Mouse (Mus musculus) embryonic facial prominence, embryonic 14.5 days (tissue): ENCODE data around the gene Stx16. TPM values are rescaled to one million over a fixed set of nuclear protein-coding genes. Genes with fewer than 3 reads are reported as not detected.

Experiments
- ATAC-seq: fragments of 200-750 bp; cut with Nextera tagmentation; 2 replicates; pipeline ENCODE4 v1.8.0; 2017; ENCODE audit warnings: low read depth, moderate number of reproducible peaks, moderate TSS enrichment
- DNase-seq: peaks from one replicate; pipeline ENCODE4 v3.0.0-alpha.2; 2015; ENCODE audit warnings: low spot score
- H3K27ac ChIP-seq: fragments of 300-500 bp; sonication (generic); replicated peaks from 2 replicates; pipeline ENCODE4 v1.5.1; 2014; ENCODE audit warnings: low read depth, mild to moderate bottlenecking, low read length, moderate library complexity
- H3K27me3 ChIP-seq: fragments of 300-500 bp; sonication (generic); replicated peaks from 2 replicates; pipeline ENCODE4 v1.6.1; 2014; ENCODE audit warnings: low read length; ENCODE audit not compliant: control insufficient read depth, insufficient read depth
- H3K36me3 ChIP-seq: fragments of 300-500 bp; sonication (generic); 2 replicates; pipeline ENCODE4 v1.6.1; 2014; ENCODE audit warnings: low read length, mixed read lengths; ENCODE audit not compliant: control insufficient read depth, insufficient read depth
- H3K4me1 ChIP-seq: fragments of 300-500 bp; sonication (generic); 2 replicates; pipeline ENCODE4 v1.6.1; 2014; ENCODE audit warnings: antibody characterized with exemption, low read length; ENCODE audit not compliant: control insufficient read depth, insufficient read depth
- H3K4me2 ChIP-seq: fragments of 300-500 bp; sonication (generic); 2 replicates; pipeline ENCODE4 v1.6.1; 2014; ENCODE audit warnings: low read depth, mild to moderate bottlenecking, low read length, moderate library complexity, mixed read lengths
- H3K4me3 ChIP-seq: fragments of 300-500 bp; sonication (generic); 2 replicates; pipeline ENCODE4 v1.5.1; 2014; ENCODE audit warnings: low read depth, mild to moderate bottlenecking, low read length
- H3K9ac ChIP-seq: fragments of 300-500 bp; sonication (generic); 2 replicates; pipeline ENCODE4 v1.6.1; 2014; ENCODE audit warnings: low read depth, mild to moderate bottlenecking, low read length, moderate library complexity, mixed read lengths
- H3K9me3 ChIP-seq: fragments of 300-500 bp; sonication (generic); 2 replicates; pipeline ENCODE4 v1.6.1; 2016; ENCODE audit warnings: low read length; ENCODE audit not compliant: control insufficient read depth
- WGBS: fragments of 180-500 bp; shearing (Covaris S2); extraction: QIAGEN DNeasy Blood & Tissue Kit; methylation state at CpG from one replicate; pipeline ENCODE4 v1.1.7; 2014; 5-methylcytosine and 5-hydroxymethylcytosine counted together
- polyA plus RNA-seq: library from polyadenylated mRNA; unstranded; fragments of >200 nt; fragmentation: Nextera tagmentation; extraction: Ambion mirVana; gene quantifications from 2 replicates; pipeline ENCODE4 v1.2.1, GENCODE M21; 2014

Gene Stx16
- polyA plus RNA-seq, 1 experiment from 2014 or later: 9.7 TPM

DNA sequence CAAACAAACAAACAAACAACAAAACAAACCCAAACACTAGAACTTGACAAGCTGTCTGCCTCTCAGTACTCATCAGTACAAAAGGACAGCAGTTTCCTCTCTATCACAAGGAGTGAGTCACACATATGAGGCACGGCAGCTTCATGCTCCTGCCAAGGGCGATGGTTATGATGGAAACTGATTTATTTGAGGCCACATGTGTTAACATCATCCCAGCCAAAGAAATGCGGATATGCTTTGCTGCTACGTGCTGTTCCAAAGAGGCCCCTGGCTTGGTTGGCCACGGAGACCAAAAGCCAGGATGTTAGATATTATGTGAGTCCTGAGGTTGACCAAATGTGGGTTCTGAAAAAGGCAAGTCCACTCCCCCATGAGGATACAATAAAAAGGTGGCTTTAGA, 4.7 kb upstream of the Stx16 start:
- no peak overlapping the region for H3K9ac ChIP-seq
- H3K9me3 ChIP-seq: no peaks in the 10 kb centered on the region
- H3K4me2 ChIP-seq: no peak overlapping the region
- peaks cover 15% of the 10 kb centered on the region for H3K4me1 ChIP-seq
- 76% methylated on average over 5 of the region's 5 CpGs for WGBS
- no peaks in the 10 kb centered on the region for H3K36me3 ChIP-seq
- no peak for DNase-seq
- no peak overlapping the region for H3K4me3 ChIP-seq
- ATAC-seq: no peak
- no peak overlapping the region for H3K27ac ChIP-seq
- no peaks in the 10 kb centered on the region for H3K27me3 ChIP-seq

DNA sequence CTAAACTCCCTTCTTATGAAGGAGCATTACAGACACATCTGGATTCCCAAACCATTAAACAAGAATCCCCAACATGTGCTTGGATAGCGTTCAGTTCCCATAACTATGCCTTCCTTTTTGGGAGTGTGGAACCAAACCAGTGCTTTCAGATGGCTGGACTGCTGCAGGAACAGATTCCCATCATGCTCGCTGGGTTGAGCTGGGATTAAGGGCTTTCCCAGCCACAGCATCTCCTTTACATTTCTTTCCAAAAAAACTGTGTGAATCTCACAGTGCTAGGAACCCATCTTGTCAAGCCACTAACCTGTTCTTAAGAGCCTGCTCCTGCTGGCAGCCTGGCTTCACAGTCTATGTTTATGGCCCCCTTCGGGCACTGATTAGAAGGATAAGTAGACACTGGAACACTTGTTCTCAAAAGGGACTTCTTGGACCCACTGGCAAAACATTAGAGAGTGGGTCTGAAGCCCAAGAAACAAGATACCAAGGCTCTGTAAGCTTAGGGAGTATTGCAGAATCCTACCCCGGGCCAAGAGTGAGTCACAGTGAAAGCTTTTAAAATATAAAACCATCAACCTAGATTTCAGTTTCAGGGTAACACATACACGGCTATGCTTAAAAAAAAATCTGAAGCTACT, 2.8 kb upstream of the Stx16 start:
- no peaks in the 10 kb centered on the region for H3K36me3 ChIP-seq
- peak; percentile 67 for DNase-seq
- WGBS: 40% methylated on average over 5 of the region's 5 CpGs
- H3K9me3 ChIP-seq: no peaks in the 10 kb centered on the region
- no peaks in the 10 kb centered on the region for H3K27me3 ChIP-seq
- no peak for ATAC-seq
- H3K4me1 ChIP-seq: peaks cover 19% of the 10 kb centered on the region
- H3K4me3 ChIP-seq: no peak overlapping the region
- no peak overlapping the region for H3K4me2 ChIP-seq
- H3K27ac ChIP-seq: peak overlapping the region; percentile 59
- no peak overlapping the region for H3K9ac ChIP-seq

DNA sequence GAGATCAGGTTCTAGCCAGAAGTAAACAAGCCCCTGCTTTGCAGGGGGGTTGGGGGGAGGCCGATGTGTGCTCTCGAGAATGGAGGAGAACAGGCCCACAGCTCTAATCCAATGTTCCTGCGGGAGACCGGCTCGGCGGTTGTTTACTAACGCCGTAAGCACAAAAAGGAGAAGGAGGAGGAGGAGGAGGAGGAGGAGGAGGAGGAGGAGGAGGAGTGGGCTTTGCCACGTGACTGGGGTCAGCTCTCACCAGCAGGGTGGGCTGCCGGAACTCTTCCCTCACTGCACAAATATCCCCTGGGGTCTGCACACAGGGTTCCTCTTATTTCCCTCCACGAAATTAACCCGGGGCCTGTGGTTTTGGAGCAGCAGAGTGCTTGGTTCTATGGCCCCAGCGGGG, 1.5 kb upstream of the Stx16 start:
- DNase-seq: peak; percentile 70
- H3K4me2 ChIP-seq: peak overlapping the region; percentile 94
- H3K4me1 ChIP-seq: peaks cover 20% of the 10 kb centered on the region
- ATAC-seq: peak; percentile 5; the same call in 1 of the 2 replicates
- no peaks in the 10 kb centered on the region for H3K36me3 ChIP-seq
- H3K9me3 ChIP-seq: no peaks in the 10 kb centered on the region
- peak overlapping the region; percentile 79 for H3K4me3 ChIP-seq
- H3K27ac ChIP-seq: peak overlapping the region; percentile 94
- 0% methylated on average over 7 of the region's 13 CpGs for WGBS
- no peaks in the 10 kb centered on the region for H3K27me3 ChIP-seq
- peak overlapping the region; percentile 66 for H3K9ac ChIP-seq

DNA sequence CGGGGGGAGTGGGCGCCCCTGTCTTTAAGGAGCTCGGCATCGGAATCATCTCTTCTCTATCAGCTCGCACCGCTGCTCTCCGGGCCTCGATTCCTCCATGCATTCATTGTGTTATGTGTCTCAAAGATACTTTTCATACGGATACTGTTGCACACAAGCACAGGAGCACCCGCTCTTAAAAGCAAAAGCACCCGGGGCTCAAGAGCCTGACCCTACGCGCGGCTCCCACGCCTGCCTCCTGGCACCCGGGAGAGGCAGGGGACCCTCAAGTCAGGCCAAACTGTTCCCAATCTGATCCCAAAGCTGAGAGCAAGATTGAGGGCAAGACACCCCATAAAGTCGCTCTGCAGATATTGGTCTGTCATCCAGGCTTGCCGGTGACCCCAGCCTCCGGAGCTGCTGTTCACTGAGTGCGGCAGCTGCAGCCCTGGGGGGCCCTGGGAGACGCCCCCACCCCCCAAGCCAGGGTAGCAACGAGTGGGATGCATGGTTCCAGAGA, 987 bp upstream of the Stx16 start:
- H3K36me3 ChIP-seq: no peaks in the 10 kb centered on the region
- H3K4me1 ChIP-seq: peaks cover 20% of the 10 kb centered on the region
- H3K27me3 ChIP-seq: no peaks in the 10 kb centered on the region
- peak overlapping the region; percentile 94 for H3K4me2 ChIP-seq
- no peaks in the 10 kb centered on the region for H3K9me3 ChIP-seq
- peak overlapping the region; percentile 79 for H3K4me3 ChIP-seq
- peak overlapping the region; percentile 66 for H3K9ac ChIP-seq
- ATAC-seq: no peak
- H3K27ac ChIP-seq: peak overlapping the region; percentile 94
- no peak for DNase-seq
- 4% methylated on average over 20 of the region's 22 CpGs for WGBS

DNA sequence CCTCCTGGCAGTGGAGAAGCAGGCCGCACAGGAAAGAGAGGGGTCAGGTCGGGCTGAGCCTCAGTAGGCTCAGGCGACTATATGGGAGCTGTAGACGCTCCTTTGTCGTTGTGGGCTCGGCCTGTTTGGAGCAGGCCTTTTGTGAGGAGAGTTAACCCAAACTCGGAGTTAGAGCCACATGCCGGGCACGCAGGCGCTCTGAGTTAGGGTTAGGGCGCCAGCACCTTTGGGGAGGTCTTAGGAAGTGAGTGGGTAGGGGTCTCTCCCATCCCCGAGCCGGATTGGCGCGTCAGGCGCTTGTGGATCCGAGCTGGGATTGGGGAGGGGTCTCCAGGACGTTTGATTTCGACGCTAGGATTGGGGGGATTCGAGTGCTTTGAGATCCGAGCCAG, 321 bp downstream of the Stx16 start:
- WGBS: under 1% methylated on average over 22 of the region's 22 CpGs
- peaks cover 28% of the 10 kb centered on the region for H3K4me1 ChIP-seq

DNA sequence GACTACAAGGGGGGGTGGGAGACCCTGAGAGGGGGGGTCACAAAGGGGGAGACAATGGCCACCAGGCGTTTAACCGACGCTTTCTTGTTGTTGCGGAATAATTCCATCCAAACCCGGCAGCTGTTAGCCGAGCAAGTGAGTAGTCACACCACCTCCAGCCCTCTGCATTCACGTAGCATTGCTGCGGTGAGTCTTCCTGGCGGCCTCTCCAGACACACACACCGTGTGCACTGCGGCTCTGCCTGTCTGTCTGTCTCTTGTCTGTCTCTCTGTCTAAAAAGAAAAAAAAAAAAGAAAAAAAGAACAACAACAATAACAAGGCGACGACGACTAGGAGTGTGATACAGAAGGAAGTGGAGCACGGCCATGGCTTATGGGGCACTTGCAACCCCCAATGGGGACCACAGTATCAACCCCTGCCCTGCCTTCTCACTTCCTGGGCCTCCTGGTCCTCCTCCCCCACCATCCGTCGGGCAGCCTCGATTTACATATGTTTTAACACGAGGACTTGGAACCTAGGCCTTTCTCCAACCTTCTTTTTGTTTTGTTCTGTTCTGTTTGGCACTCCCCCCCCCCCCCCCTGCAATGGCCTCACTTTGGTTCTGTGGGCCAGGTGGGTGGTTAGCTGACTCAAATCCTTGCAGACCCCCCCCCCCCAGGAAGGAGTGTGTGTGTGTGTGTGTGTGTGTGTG, 1.0 kb downstream of the Stx16 start:
- ATAC-seq (peak; percentile 3; the same call in 1 of the 2 replicates), DNase-seq (peak; percentile 65)
- H3K27me3 ChIP-seq: no peaks in the 10 kb centered on the region
- H3K9ac ChIP-seq: peak overlapping the region; percentile 82
- H3K27ac ChIP-seq: peak overlapping the region; percentile 94
- H3K36me3 ChIP-seq: no peaks in the 10 kb centered on the region
- H3K9me3 ChIP-seq: no peaks in the 10 kb centered on the region
- peak overlapping the region; percentile 94 for H3K4me2 ChIP-seq
- peak overlapping the region; percentile 79 for H3K4me3 ChIP-seq
- peaks cover 29% of the 10 kb centered on the region for H3K4me1 ChIP-seq
- under 1% methylated on average over 19 of the region's 19 CpGs for WGBS

More for the DNA sequence above, 321 bp downstream of the Stx16 start:
- Histone ChIP-seq H3K36me3 (no peaks in the 10 kb centered on the region), H3K9ac (peak overlapping the region; percentile 82), H3K4me2 (peak overlapping the region; percentile 94), H3K4me3 (peak overlapping the region; percentile 79), H3K9me3 (no peaks in the 10 kb centered on the region), H3K27ac (peak overlapping the region; percentile 94), H3K27me3 (no peaks in the 10 kb centered on the region)
- DNase-seq (peak; percentile 88), ATAC-seq (peak; percentile 47)

DNA sequence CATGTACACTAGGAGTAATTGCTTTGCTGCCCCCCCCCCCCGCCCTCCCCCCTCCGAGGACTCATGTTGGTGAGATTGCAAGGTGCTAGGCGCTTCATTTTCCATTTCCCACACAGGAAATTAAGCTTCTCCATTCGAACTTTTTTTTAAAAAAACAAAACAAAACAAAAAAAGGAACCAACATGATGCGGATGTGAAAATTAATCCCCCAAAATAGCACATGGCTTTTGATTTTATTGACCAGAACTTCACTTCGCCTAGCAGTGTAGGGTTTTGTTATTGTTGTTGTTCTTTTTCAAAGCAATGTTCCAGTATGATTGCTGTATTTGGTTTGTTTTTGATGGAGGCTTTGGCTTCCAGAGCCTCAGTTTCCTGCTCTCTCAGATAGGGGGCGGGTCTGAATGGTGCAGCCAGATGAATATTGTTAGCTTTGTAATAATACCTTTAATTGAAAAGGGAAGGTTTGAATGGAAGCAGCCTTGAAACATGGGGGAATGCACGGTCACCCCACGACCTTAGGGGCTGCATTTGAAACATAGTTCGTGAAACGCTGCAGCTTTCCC, 1.7 kb downstream of the Stx16 start:
- peaks cover 27% of the 10 kb centered on the region for H3K4me1 ChIP-seq
- H3K4me2 ChIP-seq: peak overlapping the region; percentile 94
- WGBS: 4% methylated on average over 11 of the region's 11 CpGs
- H3K9me3 ChIP-seq: no peaks in the 10 kb centered on the region
- peak overlapping the region; percentile 94 for H3K27ac ChIP-seq
- H3K4me3 ChIP-seq: peak overlapping the region; percentile 79
- peak; percentile 21 for DNase-seq
- no peaks in the 10 kb centered on the region for H3K27me3 ChIP-seq
- H3K9ac ChIP-seq: peak overlapping the region; percentile 82
- no peak for ATAC-seq
- H3K36me3 ChIP-seq: no peaks in the 10 kb centered on the region

DNA sequence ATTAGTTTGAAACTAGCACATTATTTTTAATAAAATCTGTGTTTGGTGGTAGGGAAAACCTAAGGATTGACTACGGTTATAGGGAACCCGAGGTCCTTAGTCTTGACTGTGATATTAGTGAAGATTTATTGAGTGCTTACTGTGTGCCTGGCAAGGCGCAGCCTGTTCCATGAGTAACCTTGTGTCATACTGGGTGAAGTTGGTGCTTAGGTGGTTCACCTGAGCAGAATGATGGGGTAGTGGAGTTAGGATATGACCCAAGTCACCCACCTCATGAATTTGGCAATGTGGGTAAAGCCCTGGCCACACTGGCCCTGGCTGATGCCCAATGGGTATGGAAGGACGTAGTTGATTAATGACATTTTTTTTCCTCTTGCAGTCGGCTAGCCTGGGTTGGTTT, 5.7 kb downstream of the Stx16 start:
- H3K36me3 ChIP-seq: no peaks in the 10 kb centered on the region
- H3K27ac ChIP-seq: peak overlapping the region; percentile 19; the same call in 1 of the 2 replicates
- 89% methylated on average over 5 of the region's 5 CpGs for WGBS
- peaks cover 18% of the 10 kb centered on the region for H3K4me1 ChIP-seq
- no peaks in the 10 kb centered on the region for H3K9me3 ChIP-seq
- H3K4me3 ChIP-seq: no peak overlapping the region
- H3K4me2 ChIP-seq: no peak overlapping the region
- H3K27me3 ChIP-seq: no peaks in the 10 kb centered on the region
- ATAC-seq (no peak), DNase-seq (no peak)
- no peak overlapping the region for H3K9ac ChIP-seq
